Mouse (Mus musculus): ENCODE results near the gene Btbd35f26.
"Not testable (repeated sequence)": the region's sequence is repeated elsewhere in the genome, so short reads cannot be mapped to it uniquely, and the experiment has no call there.

Gene Btbd35f26

GRCm38 (mm10) chrX:31336154-31336553 is at the start of gene Btbd35f26:
Btbd35f26 (plus strand) TSS chrX:31336454.
- DNase-seq (ENCODE audit: low read depth), result not testable (repeated sequence)

GRCm38 (mm10) chrX:31341924-31342323 is 5.7 kb downstream of the Btbd35f26 start:
- DNase-seq (ENCODE audit: low read depth), result not testable (repeated sequence)

GRCm38 (mm10) chrX:31383818-31384217 is 47.6 kb downstream of the Btbd35f26 start, which contains the start of gene Btbd35f19:
Btbd35f19 (minus strand) TSS chrX:31383918.
- not testable (repeated sequence) for DNase-seq (ENCODE audit: low read depth)

Measured in c-Kit-positive CD71-positive TER-119-negative erythroid progenitor cells, embryonic 14.5 days (primary cell).